Mouse (Mus musculus) layer of hippocampus, adult 18-20 months (tissue): ENCODE data around the gene Kdelc1. TPM values are rescaled to one million over a fixed set of nuclear protein-coding genes. Genes with fewer than 3 reads are reported as not detected.

Experiments
- DNase-seq, 2 experiments: peaks; one replicate each; pipeline ENCODE4 v3.0.0; 2022; ENCODE audit warnings: low spot score in 2 of 2
- total RNA-seq, 2 experiments: library from RNA; stranded (reverse); gene quantifications; 2 replicates each; pipeline ENCODE4 v1.2.3; 2021

The Kdelc1 gene
- total RNA-seq, 2 experiments from 2014 or later = 9.5 to 10.3 TPM

DNA sequence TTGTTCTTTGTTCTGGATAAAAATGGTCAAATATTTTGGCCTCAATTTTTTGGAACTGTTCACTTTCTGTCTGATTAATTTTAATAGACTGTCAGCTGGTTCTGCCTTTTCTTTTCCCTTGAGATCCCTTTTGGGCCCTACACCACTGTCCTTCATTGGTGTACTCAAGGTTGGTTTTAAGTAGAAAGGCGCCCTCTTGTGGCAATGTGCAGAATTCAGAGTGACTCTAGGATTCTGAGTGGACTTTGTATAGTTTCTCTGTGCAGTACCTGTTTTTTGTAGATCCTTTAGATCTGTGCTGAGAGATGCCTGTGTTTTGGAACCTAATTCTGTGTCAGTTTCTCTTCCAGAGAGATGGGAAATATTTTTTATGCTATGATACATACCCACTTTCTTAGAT lies 54.0 kb downstream of the Kdelc1 start:
- peak; percentile 40 to 83 for DNase-seq

DNA sequence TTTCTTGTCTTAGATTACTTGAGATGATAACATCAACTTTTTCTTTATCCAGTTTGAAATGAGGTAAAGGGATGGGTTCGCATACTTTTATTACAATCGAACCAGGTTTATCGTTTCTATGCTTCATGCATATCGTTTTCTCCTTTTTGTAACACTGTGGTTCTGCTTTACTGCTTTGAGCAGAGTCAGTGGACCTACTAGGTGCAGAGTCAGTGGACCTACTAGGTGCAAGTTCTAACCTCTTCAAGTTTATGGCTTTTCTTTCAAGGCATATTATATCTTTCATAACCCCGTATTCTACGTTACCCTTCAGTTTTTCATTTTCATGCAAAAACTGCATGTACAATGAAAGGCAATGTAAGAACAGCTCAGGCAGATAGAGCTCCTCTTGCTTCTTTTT lies 55.2 kb downstream of the Kdelc1 start:
- no peak for DNase-seq

DNA sequence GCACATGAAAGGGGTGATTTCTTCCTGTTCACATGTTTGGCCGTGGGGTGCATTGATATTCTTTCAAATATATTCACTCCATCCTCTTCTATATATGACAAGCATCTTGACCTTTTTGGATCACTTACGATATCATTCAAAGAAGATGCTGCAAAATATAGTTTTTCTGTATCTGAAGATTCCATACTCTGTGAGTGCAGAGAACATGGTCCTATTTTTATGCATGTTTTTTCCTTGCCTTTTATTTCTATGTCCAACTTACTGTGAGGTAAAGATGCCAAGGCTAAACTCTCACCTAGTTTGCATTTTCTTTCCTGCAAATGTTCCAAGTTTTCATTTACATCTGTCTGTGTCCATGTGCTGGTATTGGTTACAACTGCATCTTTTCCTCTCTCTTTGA lies 56.8 kb downstream of the Kdelc1 start, which contains the start of gene Gm8251:
TSS of gene Gm8251 (minus strand) at position 101 of the 400 bp plus-strand sequence.
- DNase-seq = no peak

DNA sequence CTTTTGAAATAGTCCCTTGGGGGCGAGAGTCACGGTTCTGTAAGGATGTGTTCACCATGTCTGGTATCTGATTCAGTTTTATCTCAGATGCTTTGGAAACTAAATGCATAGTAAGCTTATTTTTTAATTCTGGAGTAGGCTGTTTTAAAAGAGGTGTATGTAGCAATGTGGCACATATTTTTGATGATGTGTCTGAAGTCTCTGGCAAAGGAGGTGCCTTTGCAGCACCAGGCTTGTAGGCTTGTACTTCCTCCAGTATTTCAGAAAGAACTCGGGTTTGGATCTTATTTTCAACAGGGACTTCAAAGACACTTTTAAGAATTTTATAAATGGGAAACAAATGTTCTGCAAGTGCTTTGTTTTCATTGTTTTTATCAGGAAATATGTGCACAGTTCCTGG lies 60.8 kb downstream of the Kdelc1 start:
- DNase-seq = no peak

Other genes starting within 250 kb of the Kdelc1 start
- gene Tpp2, start 185.2 kb downstream of the Kdelc1 start, total RNA-seq = 10 to 100 TPM; 44.9 to 46.4 TPM
- not detected for gene Mettl21c, start 98.8 kb downstream of the Kdelc1 start, total RNA-seq
- gene Gm8251, start 56.9 kb downstream of the Kdelc1 start, total RNA-seq = not detected
- gene Tex30, start 16.4 kb downstream of the Kdelc1 start, total RNA-seq = 1 to 10 TPM; 7.5 to 9.9 TPM
- gene Bivm, start 149 bp upstream of the Kdelc1 start, total RNA-seq = 10 to 100 TPM; 33.9 to 38.2 TPM
- gene Ercc5, start 28.9 kb upstream of the Kdelc1 start, total RNA-seq = 10 to 100 TPM; 17.5 to 19.7 TPM
- gene Mettl21e, start 100.2 kb upstream of the Kdelc1 start, total RNA-seq = not detected